Mouse (Mus musculus) hindlimb bud, embryonic 11.5 days (tissue): Measurements from ENCODE around the gene Dnlz.
A peak's percentile ranks its signal among the peaks of the same experiment; 100 is the strongest.

Experiments used
- DNase-seq: peaks from one replicate; pipeline ENCODE4 v3.0.0-alpha.2; 2012; ENCODE audit warnings: low read depth, low spot score; ENCODE audit errors: extremely low spot score

Gene Dnlz

GRCm38 (mm10) chr2:26323589-26324325 is 28.2 kb downstream of the Dnlz start:
- no peak for DNase-seq

GRCm38 (mm10) chr2:26320245-26321185 is 31.4 kb downstream of the Dnlz start:
- no peak for DNase-seq

- DNase-seq = no peak
These were observed 32.2 kb downstream of the Dnlz start for GRCm38 (mm10) chr2:26319519-26320244.

DNA sequence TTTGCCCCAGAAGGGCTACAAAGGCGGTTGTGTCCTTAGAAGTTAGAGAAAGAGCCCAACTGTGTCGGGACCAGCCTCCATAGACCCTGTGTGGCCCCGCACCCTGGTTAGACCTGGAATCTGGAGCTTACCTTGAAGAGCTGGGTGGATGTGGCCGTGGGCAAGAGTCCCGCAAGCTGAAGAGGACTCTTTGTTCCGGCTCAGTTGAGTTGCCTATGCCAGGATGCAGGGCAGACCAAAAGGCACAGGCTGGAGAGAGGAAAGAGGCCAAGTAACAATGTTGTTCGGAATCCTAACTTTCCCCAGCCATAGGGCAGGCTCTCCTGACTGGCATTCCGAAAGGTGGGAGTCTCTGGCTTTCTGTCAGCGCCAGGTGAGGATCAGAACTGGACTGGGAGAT is 32.8 kb downstream of the Dnlz start:
- DNase-seq = no peak

- DNase-seq = no peak
These were observed 33.8 kb downstream of the Dnlz start for GRCm38 (mm10) chr2:26317991-26318672.

DNA sequence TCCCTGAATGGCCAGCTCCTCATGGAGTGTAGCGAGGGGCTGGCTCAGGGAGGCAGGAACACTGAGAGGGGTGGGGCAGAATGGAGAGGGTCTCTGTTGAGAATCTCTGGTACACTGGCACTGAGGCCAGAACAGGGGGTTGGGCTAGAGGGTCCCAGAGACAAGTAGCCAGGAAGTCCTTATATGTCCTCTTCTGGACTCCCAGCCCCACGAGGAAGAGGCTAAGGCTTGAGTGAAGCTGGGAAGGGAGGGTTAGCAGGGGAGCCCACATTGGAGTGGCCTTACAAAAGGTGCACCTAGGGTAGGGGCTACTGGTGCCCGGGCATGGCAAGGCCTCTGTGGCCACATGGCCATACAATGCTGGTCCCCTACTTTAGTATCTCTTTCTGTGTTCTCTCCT is 34.5 kb downstream of the Dnlz start:
- no peak for DNase-seq

DNA sequence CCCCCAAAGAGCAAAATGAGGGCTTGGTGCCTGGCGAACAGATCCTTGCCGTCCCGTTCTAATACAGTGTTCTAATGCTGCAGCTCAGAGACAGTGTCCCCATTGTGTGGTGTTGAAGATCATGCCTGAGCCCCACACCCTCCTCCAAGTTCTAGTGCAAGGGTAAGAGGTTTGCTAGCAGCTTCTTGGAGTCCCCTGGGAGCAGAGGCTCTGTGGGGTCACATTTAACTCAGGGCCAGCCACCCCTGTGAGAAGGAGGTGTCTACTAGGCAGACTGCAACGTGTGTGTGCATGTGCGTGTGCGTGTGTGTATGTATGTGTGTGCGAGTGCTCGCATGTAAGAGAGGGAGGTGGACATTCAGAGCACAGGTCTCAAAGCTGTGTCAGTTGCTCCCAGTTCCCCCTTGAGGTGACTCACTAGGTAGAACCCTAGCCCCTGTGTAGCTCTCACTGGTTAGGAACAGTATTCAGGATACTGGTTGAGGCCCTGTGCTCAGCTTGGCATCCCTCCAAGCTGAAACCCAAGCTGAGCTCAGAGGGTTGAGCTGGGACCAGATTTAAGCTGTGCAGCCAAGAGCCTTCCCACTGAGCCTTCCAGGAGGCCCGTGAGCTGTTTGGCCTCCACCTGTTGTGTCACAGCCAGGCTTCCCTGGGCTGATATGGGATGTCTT is 35.2 kb downstream of the Dnlz start:
- DNase-seq = no peak

DNA sequence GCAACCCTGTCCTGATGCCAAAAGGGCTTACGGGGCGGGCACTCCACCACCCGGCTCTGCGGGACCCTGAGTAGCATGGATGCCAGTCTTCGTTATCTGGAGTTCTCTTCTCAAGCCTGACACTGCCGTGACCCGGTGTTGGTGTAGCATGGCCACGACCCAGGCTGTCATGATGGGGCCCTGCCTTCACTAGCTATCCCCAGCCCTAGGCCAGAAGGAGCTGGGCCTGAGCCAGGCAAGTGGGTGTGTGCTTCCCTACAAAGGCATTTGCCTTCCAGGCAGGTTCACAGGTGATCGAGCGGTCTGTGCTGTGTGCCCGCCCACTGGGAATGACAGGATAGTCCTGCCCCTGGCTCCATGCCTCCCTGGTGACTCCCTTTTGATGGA is 36.0 kb downstream of the Dnlz start:
- no peak for DNase-seq

GRCm38 (mm10) chr2:26315072-26315924 is 36.6 kb downstream of the Dnlz start, which contains the start of gene Gpsm1:
TSS of gene Gpsm1 (plus strand) at chr2:26315515.
- no peak for DNase-seq

GRCm38 (mm10) chr2:26314281-26315071 is 37.4 kb downstream of the Dnlz start:
- no peak for DNase-seq

DNA sequence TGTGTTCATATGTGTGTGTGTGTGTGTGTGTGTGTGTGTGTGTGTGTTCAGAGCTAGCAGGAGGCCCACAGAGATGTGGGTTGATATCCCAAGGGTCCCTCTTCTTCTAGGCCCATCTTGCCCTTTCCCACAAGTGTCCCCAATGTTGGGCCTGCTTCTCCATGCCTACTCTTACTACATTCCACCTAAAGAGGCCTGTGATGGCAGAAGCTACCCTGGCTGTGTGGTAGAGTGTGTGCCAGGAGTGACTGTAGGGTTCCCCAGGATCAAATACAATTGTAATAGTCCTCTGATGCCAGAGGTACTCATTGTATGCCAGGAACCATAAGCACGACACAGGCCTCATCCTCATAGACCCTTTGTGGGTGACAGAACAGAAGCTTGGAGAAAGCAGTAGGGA is 38.5 kb downstream of the Dnlz start:
- DNase-seq = no peak

- no peak for DNase-seq
These were observed 39.1 kb downstream of the Dnlz start for GRCm38 (mm10) chr2:26312812-26313211.

GRCm38 (mm10) chr2:26311936-26312335 is 40.0 kb downstream of the Dnlz start:
- no peak for DNase-seq

DNA sequence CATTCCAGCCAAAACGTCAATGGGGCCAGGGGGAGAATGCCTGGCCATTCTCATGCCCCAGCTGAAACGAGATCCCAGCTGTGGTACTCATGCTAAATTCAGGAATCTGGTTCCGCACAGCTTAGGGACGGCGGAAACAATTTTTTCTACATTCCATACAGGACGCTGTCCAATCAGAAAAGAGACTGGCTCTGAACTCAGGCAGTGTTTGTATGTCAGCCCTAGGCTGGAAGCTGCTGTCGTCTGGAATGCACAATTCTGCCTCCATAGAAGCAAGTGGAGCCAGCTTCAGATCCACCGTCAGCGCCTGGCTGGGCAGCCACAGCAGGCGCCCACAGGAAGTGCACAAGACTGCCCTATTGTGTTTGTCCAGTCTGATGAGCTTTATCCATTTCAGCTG is 42.2 kb downstream of the Dnlz start:
- peak; percentile 44 for DNase-seq

- DNase-seq = no peak
These were observed 45.2 kb downstream of the Dnlz start for GRCm38 (mm10) chr2:26306702-26307101.

- no peak for DNase-seq
These were observed 46.4 kb downstream of the Dnlz start for GRCm38 (mm10) chr2:26305555-26305954.

DNA sequence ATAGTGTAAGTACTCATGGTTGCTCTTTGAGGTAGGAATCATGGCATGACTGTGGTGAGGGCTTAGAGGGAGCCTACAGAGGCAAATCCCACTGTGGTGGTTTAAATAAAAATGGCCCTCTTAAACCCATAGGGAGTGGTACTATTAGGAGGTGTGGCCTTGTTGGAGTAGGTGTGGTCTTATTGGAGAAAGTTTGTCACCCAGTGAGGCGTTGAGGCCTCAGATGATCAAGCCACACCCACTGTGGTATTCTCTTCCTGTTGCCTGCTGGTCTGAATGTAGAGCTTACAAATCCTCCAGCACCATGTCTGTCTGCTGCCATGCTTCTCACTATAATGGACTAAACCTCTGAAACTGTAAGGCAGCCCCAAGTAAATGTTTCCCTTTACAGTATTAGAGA is 47.2 kb downstream of the Dnlz start:
- DNase-seq = no peak

DNA sequence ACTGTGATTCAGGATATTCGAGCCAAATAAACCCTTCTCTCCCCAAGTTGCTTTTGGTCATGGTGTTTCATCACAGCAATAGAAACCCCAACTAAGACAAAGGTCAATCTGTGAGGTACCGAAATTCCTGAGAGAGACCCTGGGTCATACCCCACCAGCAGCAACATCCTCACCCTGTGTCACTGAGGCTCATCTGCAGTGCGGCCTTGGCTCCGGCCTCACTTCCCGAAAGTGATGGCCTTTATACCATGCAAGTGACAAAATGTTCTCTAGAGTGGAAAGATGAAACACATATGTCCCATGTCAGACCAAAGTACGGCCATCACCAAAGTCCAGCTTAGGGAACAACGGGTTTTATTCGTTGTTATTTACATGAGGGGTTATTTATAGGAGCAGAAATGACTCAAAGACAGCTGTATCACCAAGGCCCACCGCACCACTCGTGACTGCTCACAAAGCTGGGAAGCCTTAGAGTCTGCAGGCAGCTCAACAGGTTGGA is 49.9 kb downstream of the Dnlz start:
- no peak for DNase-seq
